Mouse (Mus musculus) cerebellum, postnatal 10 days (tissue): Measurements from ENCODE around the gene Grik4.

Experiments used
- DNase-seq, 2 experiments: peaks; one replicate each; pipeline ENCODE4 v3.0.0; 2021; ENCODE audit warnings: mixed read lengths in 2 of 2

Grik4 gene

GRCm38 (mm10) chr9:42482944-42483343, 461.3 kb downstream of the Grik4 start:
- DNase-seq: no peak

GRCm38 (mm10) chr9:42476166-42476565, 468.1 kb downstream of the Grik4 start:
- DNase-seq: no peak

DNA sequence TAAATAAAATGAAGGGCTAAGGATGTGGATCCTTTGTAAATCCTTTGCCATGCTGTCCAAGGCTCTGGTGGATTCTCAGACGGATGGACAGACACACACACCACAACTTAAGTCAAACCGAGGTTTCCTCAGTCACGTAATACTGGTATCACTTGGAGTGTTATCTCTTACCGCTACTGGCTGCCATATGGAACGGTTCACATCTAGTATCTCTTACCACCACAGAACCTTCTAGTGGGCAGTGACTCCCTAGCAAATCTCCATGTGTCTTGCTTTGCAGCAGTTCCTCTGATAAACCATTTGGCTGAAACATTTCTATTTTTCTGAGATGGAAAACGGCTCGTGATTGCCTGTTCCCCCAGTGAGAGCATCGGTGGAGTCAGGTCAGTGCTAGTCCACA, 470.0 kb downstream of the Grik4 start:
- DNase-seq: no peak

DNA sequence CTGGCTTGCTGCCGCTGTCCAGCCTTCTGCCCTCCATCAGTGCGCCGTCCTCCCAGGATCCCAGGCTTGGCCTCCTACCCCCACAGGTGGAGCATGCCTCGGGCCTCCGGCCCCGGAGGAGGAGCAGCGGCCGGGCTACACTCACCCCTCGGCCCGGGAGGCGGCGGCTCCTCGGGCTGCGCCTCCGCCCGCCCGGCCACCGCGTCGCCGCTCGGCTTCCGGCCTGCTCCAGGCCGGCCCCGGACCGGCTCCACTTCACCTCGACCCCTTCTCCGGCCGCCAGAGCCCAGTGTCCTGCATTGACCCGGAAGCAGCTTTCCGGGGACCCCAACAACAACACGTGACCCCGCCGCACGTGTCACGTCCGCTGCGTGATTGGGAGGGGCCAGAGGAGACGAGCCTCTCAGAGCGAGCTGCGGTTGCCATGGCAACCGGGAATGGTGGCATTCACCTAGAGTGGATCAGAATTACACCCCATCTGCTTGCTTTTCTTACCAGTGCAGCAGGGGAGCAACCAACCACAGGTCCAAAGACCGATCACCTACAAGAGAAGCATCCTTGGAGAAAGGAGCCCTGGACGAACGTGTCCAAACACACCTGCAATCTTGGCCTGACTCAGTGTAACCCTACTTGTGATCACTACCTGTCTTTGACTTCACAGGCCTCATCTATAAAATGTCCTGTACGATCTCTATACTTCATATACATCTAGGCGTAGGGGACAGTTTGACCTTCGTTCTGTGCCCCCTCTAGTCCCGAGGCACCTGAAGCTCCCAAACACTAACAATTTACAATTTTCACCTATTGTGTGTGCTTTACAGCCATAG, 472.2 kb downstream of the Grik4 start:
- peak; percentile 97 to 98 for DNase-seq

DNA sequence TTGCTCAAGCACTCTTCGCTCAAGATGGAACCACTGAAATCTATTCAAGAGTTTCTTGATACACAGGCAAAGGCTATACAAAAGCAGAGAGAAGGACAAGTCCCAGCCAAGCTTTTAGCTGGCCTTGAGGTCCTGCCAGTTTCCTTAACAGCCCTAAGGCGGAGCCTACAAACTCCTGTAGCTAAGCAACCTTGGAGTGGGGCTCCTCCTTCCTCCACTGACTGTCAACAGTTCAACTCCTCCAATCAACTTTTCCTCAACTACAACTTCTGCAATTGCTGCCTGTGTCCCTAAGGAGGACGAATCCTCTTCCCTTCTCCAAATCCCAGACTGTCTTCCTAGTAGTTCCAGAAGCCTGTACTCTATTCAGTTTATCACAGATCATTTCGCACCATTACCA, 473.1 kb downstream of the Grik4 start:
- DNase-seq: peak; percentile 21 to 37

DNA sequence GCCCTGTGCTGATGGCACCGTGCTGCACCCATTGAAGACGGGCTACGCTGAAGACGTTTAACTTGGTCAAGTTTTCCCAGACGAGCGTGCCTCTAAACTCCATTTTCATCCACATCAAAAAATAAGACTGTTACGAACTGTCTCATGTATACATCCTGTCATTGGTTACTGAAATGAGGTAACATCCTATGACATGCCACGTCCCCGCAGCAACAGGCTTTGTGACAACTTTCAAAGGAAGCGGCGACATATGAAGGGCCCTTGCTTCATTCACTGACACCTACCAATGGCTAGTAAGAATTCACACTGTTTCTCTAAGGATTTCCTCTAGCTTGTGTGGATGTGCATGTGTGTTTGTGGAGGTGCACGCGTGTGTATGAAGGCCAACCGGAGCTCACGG, 475.0 kb downstream of the Grik4 start:
- no peak for DNase-seq

GRCm38 (mm10) chr9:42468360-42468759, 475.9 kb downstream of the Grik4 start:
- no peak for DNase-seq
